Mouse (Mus musculus) lung, adult 2 months (tissue): ENCODE results near the gene Aatf. TPM values are rescaled to one million over a fixed set of nuclear protein-coding genes. Genes with fewer than 3 reads are reported as not detected.

Source experiments
- DNase-seq: peaks from one replicate; pipeline ENCODE4 v3.0.0; 2022
- H3K4me1 ChIP-seq: fragments of 200-500 bp; 2 replicates; pipeline ENCODE4 v1.6.1; 2011; ENCODE audit warnings: low read length; ENCODE audit not compliant: control insufficient read depth, insufficient read depth
- H3K4me3 ChIP-seq: fragments of 200-500 bp; replicated peaks from 2 replicates; pipeline ENCODE3; 2011; ENCODE audit warnings: low read depth, mild to moderate bottlenecking, control low read depth, low read length; ENCODE audit errors: extremely low read depth
- CTCF ChIP-seq: fragments of 200-500 bp; IDR thresholded peaks from 2 replicates; pipeline ENCODE4 v1.5.1; 2011; ENCODE audit warnings: mild to moderate bottlenecking, low read length, control low read depth; ENCODE audit not compliant: insufficient read depth
- POLR2A ChIP-seq: fragments of 200-500 bp; IDR thresholded peaks from 2 replicates; pipeline ENCODE4 v1.6.1; 2011; ENCODE audit warnings: low read depth, mild to moderate bottlenecking, control low read depth, low read length, borderline replicate concordance; ENCODE audit errors: extremely low read depth
- WGBS: fragments of 180-500 bp; shearing (Covaris S2); methylation state at CpG from one replicate; pipeline ENCODE4 v1.1.7; 2018; 5-methylcytosine and 5-hydroxymethylcytosine counted together
- polyA plus RNA-seq: library from polyadenylated mRNA; depleted of rRNA; stranded (reverse); fragments of >200 nt; gene quantifications from 2 replicates; pipeline ENCODE4 v1.2.3, GENCODE M21; 2012

Aatf gene
- polyA plus RNA-seq, 1 experiment, result 4.4 TPM

DNA sequence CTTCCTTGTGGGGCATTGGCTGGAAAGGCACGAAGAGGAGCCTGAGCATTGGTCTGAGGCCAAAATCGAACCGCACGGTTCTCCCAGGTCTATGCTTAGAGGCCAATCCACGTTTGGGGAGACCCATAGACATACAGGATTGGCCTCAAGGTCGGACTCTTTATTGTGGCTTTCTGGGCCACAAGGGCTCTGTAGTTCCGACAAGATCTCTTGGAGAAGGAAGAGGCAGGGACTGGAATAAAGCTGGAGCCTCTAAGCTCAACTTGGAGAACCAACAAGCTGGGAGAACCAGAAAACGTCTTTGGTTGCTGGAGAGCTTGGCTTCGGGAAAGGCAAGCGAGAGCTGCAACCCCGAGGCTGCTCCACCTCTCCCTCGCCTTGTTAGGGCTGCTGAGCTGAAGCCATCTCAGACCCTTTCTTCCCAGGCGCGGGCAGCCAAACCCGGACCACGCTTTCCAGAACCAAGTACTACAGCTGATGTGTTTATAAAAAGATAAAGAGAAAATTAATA lies 10.1 kb upstream of the Aatf start:
- no peak for DNase-seq
- TF ChIP-seq POLR2A (no peak), CTCF (no peak)
- 4% methylated on average over 16 of the region's 16 CpGs for WGBS
- Histone ChIP-seq H3K4me1 (peaks cover 5% of the 10 kb centered on the region), H3K4me3 (no peak overlapping the region)

DNA sequence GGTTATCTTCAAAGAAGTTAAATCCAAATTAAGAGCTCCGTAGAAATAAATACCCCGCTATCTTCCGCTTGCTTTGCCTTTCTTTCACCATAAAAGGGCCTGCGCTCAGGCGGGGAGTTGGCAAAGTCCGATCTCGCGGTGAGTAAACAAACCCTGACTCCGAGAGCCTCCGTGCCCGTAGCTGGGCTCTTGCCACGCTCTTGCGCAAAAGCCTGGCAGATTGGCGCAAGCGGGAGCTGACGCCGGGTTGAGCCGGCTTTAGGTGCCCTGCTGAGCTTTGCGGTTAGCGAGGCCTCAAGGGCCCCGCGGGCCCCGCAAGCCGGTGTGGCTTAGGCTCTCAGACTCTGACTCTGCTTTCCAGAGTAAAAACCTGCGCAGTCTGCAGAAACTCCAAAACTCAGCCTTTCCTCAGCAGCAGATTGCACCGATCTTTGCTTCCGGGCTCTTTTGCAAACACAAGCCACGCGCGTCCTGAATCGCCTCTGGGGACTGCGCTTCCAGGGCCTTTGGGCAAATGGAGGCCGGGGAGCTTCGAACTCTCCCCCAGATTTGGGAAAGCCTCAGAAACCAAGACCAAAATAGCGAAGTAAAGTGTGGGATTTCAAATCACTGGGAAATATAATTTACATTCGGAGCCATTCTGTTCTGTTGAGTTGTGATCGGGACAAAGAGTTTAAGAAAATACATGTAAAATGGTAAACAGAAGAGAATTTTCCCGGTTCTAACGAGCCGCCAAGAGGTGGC lies 9.4 kb upstream of the Aatf start:
- TF ChIP-seq CTCF (no peak), POLR2A (no peak)
- Histone ChIP-seq H3K4me3 (no peak overlapping the region), H3K4me1 (peaks cover 5% of the 10 kb centered on the region)
- WGBS, result 3% methylated on average over 40 of the region's 40 CpGs
- DNase-seq, result peak; percentile 87

DNA sequence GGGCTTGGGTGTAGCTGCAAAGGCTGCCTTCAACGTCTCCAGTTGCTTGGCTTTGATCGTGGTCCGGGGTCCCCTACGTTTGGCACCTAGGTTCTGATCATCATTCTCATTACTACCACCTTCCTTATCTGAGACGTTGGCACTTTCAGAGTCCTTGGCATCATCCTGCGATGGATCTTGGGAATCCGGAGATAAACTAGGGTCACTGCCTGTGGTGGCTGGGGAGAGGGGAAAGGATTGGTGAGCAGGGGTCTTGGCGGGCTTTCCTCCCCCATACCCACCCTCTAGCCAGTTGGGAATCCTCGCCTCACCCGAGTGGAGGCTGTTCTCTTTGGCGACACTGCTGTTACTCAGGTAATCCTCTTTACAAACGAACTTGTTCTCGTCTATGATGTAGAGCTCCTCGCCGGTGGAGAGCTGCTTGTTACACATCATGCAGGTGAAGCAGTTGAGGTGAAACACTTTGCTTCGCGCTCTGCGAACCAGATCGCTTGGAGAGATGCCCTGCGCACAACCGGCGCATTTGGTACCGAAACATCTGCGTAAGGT lies 8.5 kb upstream of the Aatf start:
- peaks cover 5% of the 10 kb centered on the region for H3K4me1 ChIP-seq
- 23% methylated on average over 24 of the region's 24 CpGs for WGBS
- no peak for DNase-seq
- no peak overlapping the region for H3K4me3 ChIP-seq
- TF ChIP-seq CTCF, result no peak
- TF ChIP-seq POLR2A, result no peak

DNA sequence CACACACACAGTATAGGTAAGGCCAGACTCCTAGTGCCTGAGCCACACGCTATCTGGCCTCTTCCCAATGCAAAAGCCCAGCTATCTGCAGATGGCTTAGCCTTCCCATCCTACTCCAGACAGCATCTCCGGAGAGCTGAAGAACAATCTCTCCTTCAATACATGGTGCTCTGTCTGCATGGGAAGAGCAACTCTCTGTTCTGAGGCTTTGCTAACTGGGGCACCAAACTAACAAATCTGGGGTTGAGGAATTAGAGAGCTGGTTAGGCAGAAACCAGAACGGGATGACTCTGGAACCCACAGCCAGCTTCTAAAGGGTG lies 7.7 kb upstream of the Aatf start:
- Histone ChIP-seq H3K4me3 (no peak overlapping the region), H3K4me1 (peaks cover 5% of the 10 kb centered on the region)
- TF ChIP-seq POLR2A (no peak), CTCF (no peak)
- no peak for DNase-seq
- 56% methylated on average over 3 of the region's 3 CpGs for WGBS

DNA sequence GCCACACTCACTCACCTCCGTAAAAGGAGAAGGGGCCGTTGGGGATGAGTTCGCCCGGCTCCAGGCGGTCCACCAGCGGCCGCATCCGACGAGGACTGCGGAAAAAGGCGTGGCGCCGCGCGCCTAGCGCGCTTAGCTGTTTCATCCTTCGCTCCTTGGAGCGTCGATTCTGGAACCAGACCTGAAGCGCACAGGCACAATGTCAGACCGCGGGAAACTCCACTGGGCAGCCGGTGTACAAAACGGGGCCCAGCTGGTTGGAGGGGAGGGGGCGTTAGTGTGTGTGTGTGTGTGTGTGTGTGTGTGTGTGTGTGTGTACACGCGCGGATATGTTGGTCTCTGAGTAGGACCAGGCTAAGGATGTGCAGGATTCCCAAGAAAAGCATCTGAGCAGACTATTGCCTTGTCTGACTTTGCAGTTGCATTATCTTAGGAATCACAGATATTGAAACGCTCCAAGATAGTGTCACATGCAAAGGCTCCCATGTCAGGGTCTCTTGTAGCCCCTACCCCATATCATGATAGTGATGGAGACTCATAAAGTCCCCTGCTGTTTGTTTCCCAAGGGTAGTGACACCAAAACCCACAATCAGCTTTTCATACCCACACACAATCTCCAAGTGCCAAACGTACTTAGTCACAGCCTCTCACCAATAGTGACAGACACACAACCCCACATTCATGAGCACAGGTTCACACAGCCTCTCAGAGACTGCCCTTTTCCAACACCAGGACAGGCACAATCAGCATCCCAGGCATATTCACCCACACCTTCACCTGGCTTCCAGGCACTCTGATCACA lies 7.1 kb upstream of the Aatf start:
- WGBS, result 10% methylated on average over 31 of the region's 31 CpGs

DNA sequence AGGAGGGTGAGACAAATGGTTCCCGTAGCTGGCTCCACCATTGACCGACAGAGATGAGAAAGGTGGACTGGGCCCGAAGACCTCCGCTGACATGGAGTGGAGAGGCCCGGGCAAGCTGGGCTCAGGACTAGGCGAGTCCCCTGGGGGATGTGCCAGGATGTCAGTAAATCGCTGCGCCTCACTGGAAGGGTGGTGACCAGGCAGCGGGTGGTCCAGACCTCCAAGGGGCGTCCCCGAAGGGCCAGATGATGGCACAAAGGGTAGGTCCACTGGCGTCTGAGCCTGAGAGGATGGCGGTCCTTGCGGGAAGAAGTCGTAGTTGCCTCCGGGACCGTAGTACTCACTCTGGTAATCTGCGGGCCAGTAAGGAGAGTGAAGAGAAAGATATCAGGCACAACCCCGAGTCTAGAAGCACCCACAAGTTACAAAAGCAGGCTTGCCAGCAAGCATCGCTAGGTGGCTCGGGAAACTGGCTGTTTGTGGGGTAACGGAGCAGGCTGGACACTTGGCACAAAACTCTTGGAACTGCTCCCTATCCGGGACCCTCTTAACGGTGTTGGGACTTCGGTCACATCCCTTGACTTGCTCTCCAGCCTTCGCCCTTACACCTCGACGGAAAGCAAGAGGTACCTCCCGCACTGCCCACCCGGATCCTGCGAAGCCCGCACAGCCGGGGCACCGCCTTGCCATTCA lies 6.4 kb upstream of the Aatf start:
- Histone ChIP-seq H3K4me1 (peaks cover 5% of the 10 kb centered on the region), H3K4me3 (no peak overlapping the region)
- no peak for DNase-seq
- TF ChIP-seq CTCF, result no peak
- no peak for TF ChIP-seq POLR2A
- 26% methylated on average over 34 of the region's 34 CpGs for whole genome bisulfite sequencing

More for the DNA sequence above, 7.1 kb upstream of the Aatf start:
- TF ChIP-seq CTCF, result no peak
- TF ChIP-seq POLR2A, result no peak
- peaks cover 5% of the 10 kb centered on the region for H3K4me1 ChIP-seq
- no peak overlapping the region for H3K4me3 ChIP-seq
- no peak for DNase-seq

DNA sequence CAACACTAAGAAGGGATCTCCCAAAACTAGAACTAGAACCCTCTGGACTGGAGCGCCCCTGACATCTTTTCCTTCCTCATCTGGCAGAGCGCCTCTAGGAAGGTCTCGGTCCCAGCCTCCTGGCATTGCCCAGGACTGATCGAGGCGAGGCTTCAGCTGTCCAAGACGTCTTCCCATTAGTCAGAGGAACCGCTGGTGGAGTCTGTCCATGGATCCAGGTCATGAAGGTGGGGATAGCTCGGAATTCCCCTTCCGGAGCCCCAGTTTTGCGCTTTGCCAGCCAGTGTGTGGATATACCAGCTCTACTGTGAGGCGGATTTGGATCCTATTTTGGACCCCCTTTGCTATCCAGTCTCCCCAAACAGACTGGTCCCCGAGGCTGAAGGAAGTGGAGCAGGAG lies 5.7 kb upstream of the Aatf start:
- WGBS, result 48% methylated on average over 12 of the region's 12 CpGs

DNA sequence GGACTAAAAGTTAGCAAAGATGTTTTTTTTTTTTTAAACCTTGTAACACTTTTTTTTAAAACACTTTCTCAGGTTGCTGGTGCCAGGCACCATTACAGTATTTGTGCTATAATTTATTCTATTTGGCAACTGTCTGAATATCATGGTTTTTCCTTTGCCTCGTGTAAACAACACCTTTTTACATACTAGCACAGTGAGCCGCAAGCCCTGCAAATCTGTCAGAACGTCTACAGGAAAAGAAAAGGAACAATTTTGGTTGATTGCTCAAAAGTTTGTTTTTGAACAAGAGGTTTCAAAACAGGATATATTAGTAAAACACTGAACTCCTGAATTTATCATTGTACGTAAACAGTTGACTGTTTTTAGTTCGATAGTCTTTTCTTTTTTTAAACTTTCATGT lies 4.9 kb upstream of the Aatf start:
- DNase-seq, result no peak
- TF ChIP-seq CTCF (no peak), POLR2A (no peak)
- Histone ChIP-seq H3K4me1 (peaks cover 2% of the 10 kb centered on the region; the same call in 1 of the 2 replicates), H3K4me3 (no peak overlapping the region)
- WGBS, result 52% methylated on average over 5 of the region's 5 CpGs

More for the DNA sequence above, 5.7 kb upstream of the Aatf start:
- H3K4me1 ChIP-seq, result peaks cover 4% of the 10 kb centered on the region
- no peak for DNase-seq
- TF ChIP-seq CTCF, result no peak
- no peak for TF ChIP-seq POLR2A
- no peak overlapping the region for H3K4me3 ChIP-seq

DNA sequence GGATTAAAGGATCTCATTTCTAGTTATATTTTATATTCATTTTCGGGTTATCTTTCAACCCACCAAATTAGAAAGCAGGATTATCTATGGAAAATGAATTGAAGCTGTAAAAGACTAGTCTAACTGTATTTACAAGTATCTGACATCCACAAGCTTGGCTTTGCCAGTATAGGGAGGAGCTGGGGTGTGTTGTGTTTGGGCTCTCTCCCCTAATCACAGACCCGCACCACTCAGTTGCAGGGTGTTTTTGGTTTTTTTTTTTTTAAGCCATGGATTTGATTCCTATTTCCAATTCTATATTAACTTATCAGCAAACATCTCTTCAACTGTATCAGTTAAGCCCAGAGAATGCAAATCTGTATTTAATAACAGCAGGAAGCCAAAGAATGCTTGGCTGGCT lies 4.1 kb upstream of the Aatf start:
- DNase-seq, result no peak
- 36% methylated on average over 2 of the region's 2 CpGs for WGBS
- peaks cover 3% of the 10 kb centered on the region for H3K4me1 ChIP-seq
- TF ChIP-seq CTCF, result no peak
- TF ChIP-seq POLR2A, result no peak
- H3K4me3 ChIP-seq, result no peak overlapping the region
